Mouse (Mus musculus) kidney, postnatal 10 days (tissue): ENCODE results near the gene Olfr1086.
"Not testable (repeated sequence)": the region's sequence is repeated elsewhere in the genome, so short reads cannot be mapped to it uniquely, and the experiment has no call there.

Experiments
- DNase-seq: peaks from one replicate; pipeline ENCODE4 v3.0.0; 2021; ENCODE audit warnings: mixed read lengths

Olfr1086 gene

DNA sequence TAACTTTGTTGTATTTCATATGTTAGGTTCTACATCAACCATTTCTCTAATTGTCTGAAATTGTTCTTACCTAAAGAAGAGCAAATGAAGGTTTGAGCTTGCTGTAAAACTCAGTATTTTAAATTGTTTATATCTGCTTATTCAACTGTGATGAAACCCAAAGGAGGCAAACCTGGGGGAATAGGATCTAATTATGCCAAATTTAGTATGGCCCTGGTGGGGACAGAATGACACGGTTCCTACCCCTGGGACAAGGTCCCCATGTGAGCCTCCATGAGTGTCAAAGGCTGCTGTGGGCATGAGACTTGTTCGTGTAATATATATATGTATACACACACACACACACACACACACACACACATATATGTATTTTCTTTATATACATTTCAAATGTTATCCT is at the start of gene Olfr1086:
Olfr1086 (minus strand) TSS at position 101 of the 400 bp plus-strand sequence.
- no peak for DNase-seq

DNA sequence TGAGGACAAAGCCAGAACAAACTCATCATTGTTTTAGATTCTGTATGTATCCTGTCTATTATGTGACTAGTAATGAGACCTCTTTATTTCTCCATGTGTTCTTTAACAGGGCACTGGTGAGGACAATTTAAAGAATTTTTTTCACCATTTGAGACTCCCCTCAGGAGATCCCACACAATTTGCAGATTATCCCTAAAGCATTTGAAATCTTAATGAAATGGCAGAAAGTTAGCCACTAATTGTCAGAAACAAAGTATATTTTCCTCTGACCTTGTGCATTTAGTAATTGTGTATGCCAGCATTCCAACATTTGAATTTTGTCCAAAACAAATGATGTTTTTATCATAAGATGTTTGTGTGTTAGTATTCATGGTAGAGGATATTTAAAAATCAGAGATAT is 18.4 kb upstream of the Olfr1086 start, which contains the start of gene Olfr1087:
Olfr1087 (minus strand) TSS at position 101 of the 400 bp plus-strand sequence.
- no peak for DNase-seq

DNA sequence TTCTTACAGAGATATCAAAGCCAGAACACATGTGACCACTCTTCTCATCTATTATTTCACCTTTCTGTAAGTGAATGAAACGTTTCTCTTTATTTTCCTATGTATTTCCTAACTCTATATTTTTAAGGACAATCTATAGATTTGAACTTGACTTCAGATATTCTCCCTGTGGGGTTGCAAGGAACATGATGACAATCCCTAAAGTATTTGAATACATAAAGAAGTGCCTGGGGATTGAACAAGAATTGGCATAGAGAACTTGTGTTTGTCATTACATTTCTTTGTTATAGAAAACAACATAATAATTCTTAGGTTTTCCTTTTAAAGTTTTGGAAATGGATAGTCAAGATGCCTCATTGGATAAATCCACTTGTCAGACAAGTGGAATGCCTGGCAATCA is 18.0 kb downstream of the Olfr1086 start, which contains the start of gene Olfr1085:
Olfr1085 (minus strand) TSS at position 101 of the 400 bp plus-strand sequence.
- no peak for DNase-seq

DNA sequence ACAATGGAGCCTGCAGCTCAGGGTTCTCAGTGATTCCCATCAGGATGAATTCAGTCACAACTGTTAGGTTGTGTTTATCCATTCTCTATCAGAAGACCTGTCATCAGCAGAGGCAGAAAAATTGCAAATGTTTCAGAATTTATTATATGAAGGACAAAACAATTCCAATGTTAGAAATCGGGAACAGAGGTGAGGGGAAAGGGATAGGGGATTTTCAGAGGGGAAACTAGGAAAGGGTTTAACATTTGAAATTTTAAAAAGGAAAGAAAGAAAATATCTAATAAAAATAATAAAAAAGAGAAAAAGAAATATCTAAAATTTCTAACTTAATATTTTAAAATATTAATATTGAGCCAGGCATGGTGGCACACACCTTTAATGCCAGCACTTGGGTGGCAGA is 40.3 kb downstream of the Olfr1086 start, which contains the start of gene Olfr1084:
Olfr1084 (minus strand) TSS at position 101 of the 400 bp plus-strand sequence.
- not testable (repeated sequence) for DNase-seq
